In genomic region chr8:79161172-79161778, GRCm38 (mm10) we compare ENCODE assay signal across 14 mouse cellular contexts.
A peak's percentile ranks its signal among the peaks of the same experiment; 100 is the strongest.
DNase-seq lines count a peak whose midpoint lies in the region; ATAC-seq and TF ChIP-seq lines count a peak whose summit lies in the region.
"Had no signal": no experiment of that assay in that cellular context is flagged by ENCODE, and none has a peak within 500 bp of the region (broad histone marks: within the 10 kb centered on the region; RNA-seq: fewer than 3 reads in every experiment).

No protein-coding gene starts in this region.

- no peaks in the 10 kb centered on the region for H3K9me3 ChIP-seq in limb, embryonic 12.5 days
- H3K9me3 ChIP-seq in limb, embryonic 10.5 days (replicated peaks) = no peaks in the 10 kb centered on the region
- H3K9me3 ChIP-seq in CH12.LX (replicated peaks; ENCODE audit: low read length) = no peaks in the 10 kb centered on the region
- H3K9me3 ChIP-seq: midbrain, embryonic 10.5 days had no signal

- WGBS in limb, embryonic 12.5 days = 89% methylated on average over 4 of the region's 4 CpGs
- 89% methylated on average over 4 of the region's 4 CpGs for WGBS in limb, embryonic 10.5 days

- TF ChIP-seq EP300 in CH12.LX (IDR thresholded peaks at IDR 0.05; ENCODE audit: low read length) = peak; percentile 96

- ATAC-seq in limb, embryonic 12.5 days (ENCODE audit: insufficient number of reproducible peaks, insufficient read depth, low FRiP score, low TSS enrichment, low read depth) = no peak
- peak; percentile 83 for ATAC-seq in granulocyte monocyte progenitor cell, adult 5-6 weeks (replicated peaks; ENCODE audit: poor library complexity, severe bottlenecking)
- ATAC-seq: forebrain, embryonic 16.5 days had no signal

- DNase-seq in limb, embryonic 10.5 days (ENCODE audit: low spot score) = no peak
- DNase-seq in CH12.LX (ENCODE audit: extremely low read depth) = peak; percentile 92
- DNase-seq in spleen, adult 12 weeks (ENCODE audit: low spot score) = peak; percentile 8
- DNase-seq in left cerebral cortex, postnatal 10 days (ENCODE audit: extremely low spot score in 1 of 2, low spot score in 2 of 2) = no peak
- no peak for DNase-seq in right cerebral cortex, postnatal 25 days
- DNase-seq in right cerebral cortex, adult 2 months (ENCODE audit: low spot score in 2 of 2) = no peak
- DNase-seq: cerebellum, adult 9-10 months; layer of hippocampus, postnatal 36 days; thymus, postnatal 14 days had no signal

- peaks cover 36% of the 10 kb centered on the region for H3K4me1 ChIP-seq in limb, embryonic 12.5 days (replicated peaks)
- H3K4me1 ChIP-seq in limb, embryonic 10.5 days = peaks cover 30% of the 10 kb centered on the region
- peaks cover 54 to 78% of the 10 kb centered on the region in 2 experiments for H3K4me1 ChIP-seq in CH12.LX (ENCODE audit: control insufficient read depth in 1 of 2, insufficient read depth in 2 of 2)

- peaks cover 31% of the 10 kb centered on the region for H3K36me3 ChIP-seq in limb, embryonic 12.5 days
- peaks cover 82% of the 10 kb centered on the region for H3K36me3 ChIP-seq in limb, embryonic 10.5 days
- peaks cover 21 to 49% of the 10 kb centered on the region in 2 experiments for H3K36me3 ChIP-seq in CH12.LX (replicated peaks in 1 of 2; ENCODE audit: control insufficient read depth in 1 of 2, insufficient read depth in 1 of 2, low read length in 1 of 2)

- no peak overlapping the region for H3K9ac ChIP-seq in limb, embryonic 12.5 days (replicated peaks)
- peak overlapping the region; percentile 63 for H3K9ac ChIP-seq in CH12.LX (ENCODE audit: insufficient read depth, low read depth)
- H3K9ac ChIP-seq: liver, embryonic 14.5 days had no signal

- in situ Hi-C loops in CH12.LX (cut with MboI; ENCODE audit: low pct_ligation_motif_present, low pct_unique_long_range_greater_than_20kb, low sequenced_read_pairs) = no loop called here

- no peaks in the 10 kb centered on the region for H3K27me3 ChIP-seq in limb, embryonic 12.5 days
- H3K27me3 ChIP-seq in limb, embryonic 10.5 days (ENCODE audit: low read depth, poor library complexity, severe bottlenecking) = no peaks in the 10 kb centered on the region
- no peaks in the 10 kb centered on the region for H3K27me3 ChIP-seq in CH12.LX (replicated peaks)

- no peaks in the 10 kb centered on the region for H3K79me2 ChIP-seq in CH12.LX (replicated peaks; ENCODE audit: control insufficient read depth, extremely low read depth, insufficient read depth, poor library complexity, severe bottlenecking)

- H3K4me3 ChIP-seq in limb, embryonic 12.5 days (replicated peaks) = no peak overlapping the region
- no peak overlapping the region for H3K4me3 ChIP-seq in limb, embryonic 10.5 days
- peak overlapping the region in 1 of 3 experiments; percentile 18 for H3K4me3 ChIP-seq in CH12.LX (replicated peaks in 1 of 3; ENCODE audit: low read depth in 2 of 3, low read length in 2 of 3, poor library complexity in 1 of 3)
- H3K4me3 ChIP-seq: midbrain, embryonic 10.5 days had no signal

- H3K27ac ChIP-seq in limb, embryonic 12.5 days = 0 out of 2 replicates have a peak overlapping the region, but pooled peaks have one; percentile 23
- H3K27ac ChIP-seq in limb, embryonic 10.5 days = no peak overlapping the region
- peak overlapping the region; percentile 98 for H3K27ac ChIP-seq in CH12.LX (ENCODE audit: insufficient read depth, low read depth)
- H3K27ac ChIP-seq: liver, embryonic 14.5 days; midbrain, embryonic 10.5 days had no signal

- intact Hi-C loops in left cerebral cortex, postnatal 10 days (cut with DNase I) = no loop called here

- H3K4me2 ChIP-seq in limb, embryonic 12.5 days = no peak overlapping the region
- H3K4me2 ChIP-seq in CH12.LX (ENCODE audit: insufficient read depth, low read depth, poor library complexity, severe bottlenecking) = peak overlapping the region; percentile 76

- peak; percentile 35 for TF ChIP-seq RAD21 in CH12.LX (IDR thresholded peaks at IDR 0.05; ENCODE audit: low read depth, low read length)

- TF ChIP-seq POLR2A in CH12.LX (IDR thresholded peaks at IDR 0.05; ENCODE audit: low read depth, low read length) = peak; percentile 36; the same call in 1 of the 2 replicates

- dilution Hi-C loops in CH12.LX (cut with MboI; ENCODE audit: extremely low pct_ligation_motif_present, extremely low pct_unique_long_range_greater_than_20kb, low sequenced_read_pairs) = no loop called here

- TF ChIP-seq CTCF in CH12.LX (conservative IDR thresholded peaks at IDR 0.05 in 1 of 2, IDR thresholded peaks at IDR 0.05 in 1 of 2; ENCODE audit: low read depth in 2 of 2, low read length in 2 of 2) = peak in 1 of 2 experiments; percentile 47; a peak in 2 of 4 replicates

TF ChIP-seq in CH12.LX, 34 proteins besides CTCF, POLR2A, EP300 and RAD21:
- TF ChIP-seq JUND (conservative IDR thresholded peaks at IDR 0.05; ENCODE audit: low read depth, low read length) (peak; percentile 80), MXI1 (IDR thresholded peaks at IDR 0.05; ENCODE audit: low read depth, low read length) (peak; percentile 21; the same call in 1 of the 2 replicates), GABPA (IDR thresholded peaks at IDR 0.05; ENCODE audit: insufficient replicate concordance, low read depth, low read length) (no peak), IRF4 (IDR thresholded peaks at IDR 0.05; ENCODE audit: low read depth, low read length) (peak; percentile 86), ZNF384 (IDR thresholded peaks at IDR 0.05; ENCODE audit: low read depth, low read length) (peak; percentile 85), POLR2AphosphoS2 (IDR thresholded peaks at IDR 0.05; ENCODE audit: low read depth, low read length) (no peak), SMC3 (IDR thresholded peaks at IDR 0.05; ENCODE audit: low read depth, low read length) (peak; percentile 38; the same call in 1 of the 2 replicates), MAZ (IDR thresholded peaks at IDR 0.05; ENCODE audit: low read depth, low read length) (peak; percentile 69; the same call in 1 of the 2 replicates), ZKSCAN1 (IDR thresholded peaks at IDR 0.05; ENCODE audit: borderline replicate concordance, low read depth, low read length) (no peak), BHLHE40 (IDR thresholded peaks at IDR 0.05; ENCODE audit: low read depth, low read length) (peak; percentile 79), NELFE (IDR thresholded peaks at IDR 0.05; ENCODE audit: low read depth, low read length) (peak; percentile 57; the same call in 1 of the 2 replicates), UBTF (IDR thresholded peaks at IDR 0.05; ENCODE audit: low read depth, low read length) (0 out of 2 replicates have a peak, but pooled peaks have one; percentile 12), ZC3H11A (IDR thresholded peaks at IDR 0.05; ENCODE audit: low read depth, low read length) (no peak), E2F4 (IDR thresholded peaks at IDR 0.05; ENCODE audit: insufficient replicate concordance, low read depth, low read length) (no peak), CHD2 (IDR thresholded peaks at IDR 0.05; ENCODE audit: low read length) (peak; percentile 77; the same call in 1 of the 2 replicates), ZMIZ1 (IDR thresholded peaks at IDR 0.05; ENCODE audit: low read depth, low read length) (peak; percentile 42; the same call in 1 of the 2 replicates), TBP (conservative IDR thresholded peaks at IDR 0.05; ENCODE audit: low read depth, low read length) (peak; percentile 63; the same call in 1 of the 2 replicates), USF1 (IDR thresholded peaks at IDR 0.05; ENCODE audit: low read depth, low read length) (no peak), USF2 (conservative IDR thresholded peaks at IDR 0.05; ENCODE audit: low read depth, low read length) (no peak), ETS1 (conservative IDR thresholded peaks at IDR 0.05; ENCODE audit: low read depth, low read length) (peak; percentile 90), MEF2A (IDR thresholded peaks at IDR 0.05; ENCODE audit: borderline replicate concordance, low read depth, low read length) (peak; percentile 91), MAX (IDR thresholded peaks at IDR 0.05; ENCODE audit: low read length) (peak; percentile 53; the same call in 1 of the 2 replicates), JUN (IDR thresholded peaks at IDR 0.05; ENCODE audit: insufficient read depth, low read depth, low read length) (peak; percentile 55), MYC (IDR thresholded peaks at IDR 0.05; ENCODE audit: low read depth, low read length) (peak; percentile 84), TCF12 (IDR thresholded peaks at IDR 0.05; ENCODE audit: low read depth, low read length) (peak; percentile 78), NRF1 (IDR thresholded peaks at IDR 0.05; ENCODE audit: low read depth, low read length) (0 out of 2 replicates have a peak, but pooled peaks have one; percentile 30), MAFK (IDR thresholded peaks at IDR 0.05; ENCODE audit: insufficient replicate concordance, low read length) (peak; percentile 79), KAT2A (IDR thresholded peaks at IDR 0.05; ENCODE audit: insufficient replicate concordance, low read length) (0 out of 2 replicates have a peak, but pooled peaks have one; percentile 38), RCOR1 (conservative IDR thresholded peaks at IDR 0.05; ENCODE audit: low read depth, low read length) (peak; percentile 92), PAX5 (IDR thresholded peaks at IDR 0.05; ENCODE audit: low read length) (no peak), SIN3A (IDR thresholded peaks at IDR 0.05; ENCODE audit: low read length) (peak; percentile 90), CHD1 (IDR thresholded peaks at IDR 0.05; ENCODE audit: low read depth, low read length) (peak; percentile 85; the same call in 1 of the 2 replicates), HCFC1 (IDR thresholded peaks at IDR 0.05; ENCODE audit: low read depth, low read length) (peak; percentile 29; the same call in 1 of the 2 replicates), ELF1 (IDR thresholded peaks at IDR 0.05; ENCODE audit: low read depth, low read length) (peak; percentile 48; the same call in 1 of the 2 replicates)

Comparison
In these comparisons a context has a peak if more than half of its experiments do, and no peak if none do; other contexts are left out.
1. DNase-seq: peak in CH12.LX (single experiment) and spleen, adult 12 weeks (single experiment); none in limb, embryonic 10.5 days (single experiment), left cerebral cortex, postnatal 10 days (0 of 2), right cerebral cortex, postnatal 25 days (single experiment) and right cerebral cortex, adult 2 months (0 of 2).